Mouse (Mus musculus): ENCODE data around the gene Plac9a. TPM values are rescaled to one million over a fixed set of nuclear protein-coding genes. Genes with fewer than 3 reads are reported as not detected.

Plac9a gene
- not detected for polyA plus RNA-seq (2014; fragmentation: Illumina TruSeq; extraction: RNeasy Lipid Tissue Mini Kit (QIAGEN cat#74804); ENCODE audit: low read depth, low replicate concordance)

DNA sequence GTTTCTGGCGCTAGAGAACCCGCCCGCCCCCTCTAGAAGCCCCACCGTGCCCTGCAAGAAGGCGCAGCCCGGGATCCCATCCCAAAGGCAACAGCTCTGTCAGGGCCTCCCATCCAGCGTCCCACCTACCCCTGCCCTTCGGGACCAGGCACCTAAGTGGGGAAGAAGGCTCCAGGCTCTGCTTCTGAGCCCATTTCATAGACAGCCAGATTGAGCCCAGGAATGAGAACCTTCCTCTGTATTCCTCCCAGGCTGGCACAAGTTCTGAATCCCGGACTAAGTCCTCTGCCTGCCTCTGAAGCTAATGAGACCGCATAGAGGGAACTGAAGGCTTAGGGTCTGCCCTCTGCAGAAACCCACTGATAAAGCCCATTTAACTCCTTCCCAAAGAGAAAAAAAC, at the start of gene Plac9a:
TSS of gene Plac9a (minus strand) at position 101 of the 400 bp plus-strand sequence.

DNA sequence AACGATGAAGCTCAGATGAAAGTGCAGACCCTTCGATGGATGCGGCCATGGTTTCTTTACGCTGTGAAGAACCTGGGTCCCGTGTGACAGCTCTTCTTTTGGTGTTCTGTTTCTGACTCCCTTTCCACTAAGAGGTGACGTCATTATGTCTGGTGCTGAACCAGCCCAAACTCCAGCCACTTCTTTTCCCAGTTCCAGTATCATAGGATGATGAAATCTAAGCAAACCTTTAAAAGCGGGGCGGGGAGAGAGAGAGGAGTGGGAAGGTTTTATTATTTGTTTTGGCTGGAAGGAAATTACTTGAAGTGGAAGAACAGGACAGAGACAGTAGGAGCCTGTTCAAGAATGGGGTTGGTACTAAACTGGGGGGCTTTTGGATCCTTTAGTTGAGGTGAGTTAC, 35.1 kb upstream of the Plac9a start, which contains the start of gene Cphx1:
TSS of gene Cphx1 (plus strand) at position 301 of the 400 bp plus-strand sequence.

DNA sequence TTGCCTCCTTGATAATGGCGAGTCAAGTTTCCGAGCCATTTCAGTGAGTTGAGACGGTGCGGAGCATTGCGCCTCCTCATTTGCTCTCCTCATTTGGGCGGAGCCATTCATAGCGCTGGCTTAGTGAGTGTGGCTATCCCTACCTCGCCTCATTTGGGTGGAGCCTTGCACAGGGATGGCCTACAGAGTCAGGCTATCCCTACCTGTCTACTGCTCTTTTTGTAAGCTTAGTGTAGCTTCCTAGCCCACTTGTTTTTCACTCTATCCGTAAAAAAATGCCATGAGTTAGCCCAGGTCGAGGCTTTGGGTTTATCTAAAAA, 24.6 kb upstream of the Plac9a start, which contains the start of gene Tmem254a:
TSS of gene Tmem254a (minus strand) at position 111 of the 320 bp plus-strand sequence.

DNA sequence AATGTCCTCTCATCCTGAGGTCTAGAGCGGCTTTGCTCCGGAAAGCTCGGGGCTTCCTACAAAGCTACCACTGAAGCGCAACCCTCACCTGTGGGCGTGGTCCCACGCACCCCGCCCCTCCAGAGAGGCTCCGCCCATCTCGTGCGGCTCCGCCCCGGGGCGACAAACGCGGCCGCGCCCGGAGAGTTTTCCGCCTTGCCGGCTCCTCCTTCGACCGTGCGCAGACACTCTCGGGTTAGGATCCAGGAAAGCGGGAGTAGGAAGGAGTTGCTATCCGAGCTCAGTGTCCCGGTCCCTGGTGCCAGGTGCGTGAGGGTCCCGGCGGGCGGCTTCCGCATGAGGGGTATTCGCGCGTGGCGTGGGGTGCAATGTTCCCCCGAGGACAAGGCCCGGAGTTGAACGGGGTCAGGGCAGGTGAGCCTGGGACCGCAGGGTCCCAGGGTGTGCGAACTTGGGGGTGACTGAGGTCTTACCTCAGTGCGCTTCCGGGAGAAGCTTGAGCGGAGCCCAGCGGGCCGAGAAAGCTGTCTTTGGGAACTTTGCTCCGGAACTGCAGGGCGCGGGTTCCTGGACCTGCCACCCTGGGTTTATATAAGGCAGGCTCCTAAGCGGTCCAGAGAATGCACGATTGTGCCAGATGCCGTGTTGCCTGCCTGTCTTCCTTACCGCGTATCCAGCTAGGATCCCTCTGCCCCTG, 60.8 kb downstream of the Plac9a start, which contains the start of gene Anxa11:
TSS of gene Anxa11 (plus strand) at position 166 of the 697 bp plus-strand sequence.

Other genes with a start within 250 kb of the Plac9a start
- 22.9 TPM for gene Ppif, start 208.9 kb downstream of the Plac9a start, polyA plus RNA-seq (2014; fragmentation: Illumina TruSeq; extraction: RNeasy Lipid Tissue Mini Kit (QIAGEN cat#74804); ENCODE audit: low read depth, low replicate concordance)
- 7.0 TPM for gene Zcchc24, start 134.1 kb downstream of the Plac9a start, polyA plus RNA-seq (2014; fragmentation: Illumina TruSeq; extraction: RNeasy Lipid Tissue Mini Kit (QIAGEN cat#74804); ENCODE audit: low read depth, low replicate concordance)
- 34.0 TPM for gene Anxa11, start 60.9 kb downstream of the Plac9a start, polyA plus RNA-seq (2014; fragmentation: Illumina TruSeq; extraction: RNeasy Lipid Tissue Mini Kit (QIAGEN cat#74804); ENCODE audit: low read depth, low replicate concordance)
- gene Tmem254a, start 24.6 kb upstream of the Plac9a start, polyA plus RNA-seq (2014; fragmentation: Illumina TruSeq; extraction: RNeasy Lipid Tissue Mini Kit (QIAGEN cat#74804); ENCODE audit: low read depth, low replicate concordance) = 54.1 TPM
- 0.81 TPM for gene Cphx1, start 35.2 kb upstream of the Plac9a start, polyA plus RNA-seq (2014; fragmentation: Illumina TruSeq; extraction: RNeasy Lipid Tissue Mini Kit (QIAGEN cat#74804); ENCODE audit: low read depth, low replicate concordance)
- gene Duxbl1, start 75.5 kb upstream of the Plac9a start, polyA plus RNA-seq (2014; fragmentation: Illumina TruSeq; extraction: RNeasy Lipid Tissue Mini Kit (QIAGEN cat#74804); ENCODE audit: low read depth, low replicate concordance) = not detected
- gene Gm9780, start 139.6 kb upstream of the Plac9a start, polyA plus RNA-seq (2014; fragmentation: Illumina TruSeq; extraction: RNeasy Lipid Tissue Mini Kit (QIAGEN cat#74804); ENCODE audit: low read depth, low replicate concordance) = 3.8 TPM
- not detected for gene Tmem254c, start 164.3 kb upstream of the Plac9a start, polyA plus RNA-seq (2014; fragmentation: Illumina TruSeq; extraction: RNeasy Lipid Tissue Mini Kit (QIAGEN cat#74804); ENCODE audit: low read depth, low replicate concordance)
- gene Cphx2, start 178.4 kb upstream of the Plac9a start, polyA plus RNA-seq (2014; fragmentation: Illumina TruSeq; extraction: RNeasy Lipid Tissue Mini Kit (QIAGEN cat#74804); ENCODE audit: low read depth, low replicate concordance) = not detected
- not detected for gene Cphx3, start 179.2 kb upstream of the Plac9a start, polyA plus RNA-seq (2014; fragmentation: Illumina TruSeq; extraction: RNeasy Lipid Tissue Mini Kit (QIAGEN cat#74804); ENCODE audit: low read depth, low replicate concordance)
- not detected for gene Duxbl2, start 215.2 kb upstream of the Plac9a start, polyA plus RNA-seq (2014; fragmentation: Illumina TruSeq; extraction: RNeasy Lipid Tissue Mini Kit (QIAGEN cat#74804); ENCODE audit: low read depth, low replicate concordance)

All from kidney, adult 10 weeks (tissue).